In genomic region chr17:28313880-28314225, GRCm38 (mm10) we compare ENCODE assay signal across 10 mouse cellular contexts. TPM values are rescaled to one million over a fixed set of nuclear protein-coding genes. Genes with fewer than 3 reads are reported as not detected.
DNase-seq lines count a peak whose midpoint lies in the region; ATAC-seq and TF ChIP-seq lines count a peak whose summit lies in the region.
"Had no signal": no experiment of that assay in that cellular context is flagged by ENCODE, and none has a peak within 500 bp of the region (broad histone marks: within the 10 kb centered on the region; RNA-seq: fewer than 3 reads in every experiment).

No protein-coding gene starts in this region.

- DNase-seq in gastrocnemius, adult 2 months: peak; percentile 66
- no peak for DNase-seq in gastrocnemius, postnatal 14 days
- no peak for DNase-seq in CH12.LX (ENCODE audit: extremely low read depth)
- no peak for DNase-seq in liver, embryonic 13.5 days
- DNase-seq in urinary bladder, postnatal 10 days (ENCODE audit: low spot score): no peak
- no peak for DNase-seq in gastrocnemius, postnatal 25 days

- H3K27ac ChIP-seq in gastrocnemius, adult 2 months: peak overlapping the region; percentile 96
- H3K27ac ChIP-seq in CH12.LX (ENCODE audit: insufficient read depth, low read depth): no peak overlapping the region
- peak overlapping the region; percentile 85 for H3K27ac ChIP-seq in forebrain, embryonic 13.5 days
- H3K27ac ChIP-seq in liver, embryonic 13.5 days: peak overlapping the region; percentile 89

- TF ChIP-seq RAD21 in CH12.LX (IDR thresholded peaks at IDR 0.05; ENCODE audit: low read depth, low read length): no peak

- no peak for TF ChIP-seq EP300 in CH12.LX (IDR thresholded peaks at IDR 0.05; ENCODE audit: low read length)

- peaks cover 35 to 37% of the 10 kb centered on the region in 2 experiments for H3K36me3 ChIP-seq in CH12.LX (replicated peaks in 1 of 2; ENCODE audit: control insufficient read depth in 1 of 2, insufficient read depth in 1 of 2, low read length in 1 of 2)
- H3K36me3 ChIP-seq in forebrain, embryonic 13.5 days (ENCODE audit: poor library complexity, severe bottlenecking): peaks cover 30% of the 10 kb centered on the region
- H3K36me3 ChIP-seq in liver, embryonic 13.5 days: peaks cover 31% of the 10 kb centered on the region

- peak; percentile 43; the same call in 1 of the 2 replicates for ATAC-seq in forebrain, embryonic 13.5 days
- ATAC-seq in liver, embryonic 13.5 days (ENCODE audit: low read depth): peak; percentile 6
- no peak for ATAC-seq in inflammation-experienced regulatory T-cells, adult 6 months

- intact Hi-C loops in gastrocnemius, adult 2 months (cut with DNase I): no loop called here
- intact Hi-C loops in gastrocnemius, postnatal 14 days (cut with DNase I; ENCODE audit: low total_unique reads): no loop called here

- H3K9me3 ChIP-seq in CH12.LX (replicated peaks; ENCODE audit: low read length): no peaks in the 10 kb centered on the region
- no peaks in the 10 kb centered on the region for H3K9me3 ChIP-seq in forebrain, embryonic 13.5 days (replicated peaks)
- no peaks in the 10 kb centered on the region for H3K9me3 ChIP-seq in liver, embryonic 13.5 days (replicated peaks)

- 0 out of 2 replicates have a peak, but pooled peaks cover 2% of the 10 kb centered on the region for H3K79me2 ChIP-seq in CH12.LX (replicated peaks; ENCODE audit: control insufficient read depth, extremely low read depth, insufficient read depth, poor library complexity, severe bottlenecking)

- no peaks in the 10 kb centered on the region for H3K27me3 ChIP-seq in CH12.LX (replicated peaks)
- H3K27me3 ChIP-seq in forebrain, embryonic 13.5 days: no peaks in the 10 kb centered on the region
- H3K27me3 ChIP-seq in liver, embryonic 13.5 days: no peaks in the 10 kb centered on the region
- H3K27me3 ChIP-seq: Patski had no signal

- peaks cover 2 to 44% of the 10 kb centered on the region in 2 experiments; a peak in 2 of 4 replicates for H3K4me1 ChIP-seq in CH12.LX (ENCODE audit: control insufficient read depth in 1 of 2, insufficient read depth in 2 of 2)
- peaks cover 22% of the 10 kb centered on the region for H3K4me1 ChIP-seq in forebrain, embryonic 13.5 days
- H3K4me1 ChIP-seq in liver, embryonic 13.5 days (replicated peaks): peaks cover 66% of the 10 kb centered on the region

- in situ Hi-C loops in CH12.LX (cut with MboI; ENCODE audit: low pct_ligation_motif_present, low pct_unique_long_range_greater_than_20kb, low sequenced_read_pairs): loop anchor here (25.0 kb wide), 1 partner anchor 227 kb away; the partner anchor contains the start of gene Tcp11

- TF ChIP-seq CTCF in gastrocnemius, adult 2 months (IDR thresholded peaks at IDR 0.05): no peak
- no peak for TF ChIP-seq CTCF in CH12.LX (conservative IDR thresholded peaks at IDR 0.05 in 1 of 2, IDR thresholded peaks at IDR 0.05 in 1 of 2; ENCODE audit: low read depth in 2 of 2, low read length in 2 of 2)

- WGBS in forebrain, embryonic 13.5 days: 5% methylated on average over 11 of the region's 11 CpGs
- under 1% methylated on average over 11 of the region's 11 CpGs for WGBS in liver, embryonic 13.5 days (ENCODE audit: insufficient replicate concordance)

- dilution Hi-C loops in CH12.LX (cut with MboI; ENCODE audit: extremely low pct_ligation_motif_present, extremely low pct_unique_long_range_greater_than_20kb, low sequenced_read_pairs): no loop called here

- peak overlapping the region; percentile 96 for H3K9ac ChIP-seq in CH12.LX (ENCODE audit: insufficient read depth, low read depth)
- H3K9ac ChIP-seq in forebrain, embryonic 13.5 days: peak overlapping the region; percentile 93
- H3K9ac ChIP-seq in liver, embryonic 13.5 days: peak overlapping the region; percentile 92

- peak overlapping the region; percentile 95 for H3K4me3 ChIP-seq in gastrocnemius, adult 2 months
- peak overlapping the region; percentile 56 to 100 (median 85) for H3K4me3 ChIP-seq in CH12.LX (replicated peaks in 1 of 3; ENCODE audit: low read depth in 2 of 3, low read length in 2 of 3, poor library complexity in 1 of 3)
- peak overlapping the region; percentile 85 for H3K4me3 ChIP-seq in forebrain, embryonic 13.5 days
- H3K4me3 ChIP-seq in liver, embryonic 13.5 days (replicated peaks): peak overlapping the region; percentile 87

- TF ChIP-seq POLR2A in CH12.LX (IDR thresholded peaks at IDR 0.05; ENCODE audit: low read depth, low read length): no peak

- peak overlapping the region; percentile 88 for H3K4me2 ChIP-seq in CH12.LX (ENCODE audit: insufficient read depth, low read depth, poor library complexity, severe bottlenecking)
- peak overlapping the region; percentile 89 for H3K4me2 ChIP-seq in forebrain, embryonic 13.5 days
- peak overlapping the region; percentile 98 for H3K4me2 ChIP-seq in liver, embryonic 13.5 days

TF ChIP-seq in CH12.LX, 34 proteins besides CTCF, POLR2A, EP300 and RAD21 (continues in another document):
- TF ChIP-seq HCFC1 (IDR thresholded peaks at IDR 0.05; ENCODE audit: low read depth, low read length) (no peak), ZMIZ1 (IDR thresholded peaks at IDR 0.05; ENCODE audit: low read depth, low read length) (no peak), ZC3H11A (IDR thresholded peaks at IDR 0.05; ENCODE audit: low read depth, low read length) (no peak), SMC3 (IDR thresholded peaks at IDR 0.05; ENCODE audit: low read depth, low read length) (no peak), E2F4 (IDR thresholded peaks at IDR 0.05; ENCODE audit: insufficient replicate concordance, low read depth, low read length) (no peak), JUND (conservative IDR thresholded peaks at IDR 0.05; ENCODE audit: low read depth, low read length) (no peak), PAX5 (IDR thresholded peaks at IDR 0.05; ENCODE audit: low read length) (no peak), MXI1 (IDR thresholded peaks at IDR 0.05; ENCODE audit: low read depth, low read length) (peak; percentile 45; the same call in 1 of the 2 replicates), MEF2A (IDR thresholded peaks at IDR 0.05; ENCODE audit: borderline replicate concordance, low read depth, low read length) (no peak), USF2 (conservative IDR thresholded peaks at IDR 0.05; ENCODE audit: low read depth, low read length) (no peak), IRF4 (IDR thresholded peaks at IDR 0.05; ENCODE audit: low read depth, low read length) (no peak), GABPA (IDR thresholded peaks at IDR 0.05; ENCODE audit: insufficient replicate concordance, low read depth, low read length) (no peak), ETS1 (conservative IDR thresholded peaks at IDR 0.05; ENCODE audit: low read depth, low read length) (no peak), NRF1 (IDR thresholded peaks at IDR 0.05; ENCODE audit: low read depth, low read length) (0 out of 2 replicates have a peak, but pooled peaks have one; percentile 1), UBTF (IDR thresholded peaks at IDR 0.05; ENCODE audit: low read depth, low read length) (no peak), CHD1 (IDR thresholded peaks at IDR 0.05; ENCODE audit: low read depth, low read length) (0 out of 2 replicates have a peak, but pooled peaks have one; percentile 57), ZNF384 (IDR thresholded peaks at IDR 0.05; ENCODE audit: low read depth, low read length) (no peak)

RNA-seq across cellular contexts. Expression of gene Fance, which starts 0.5 kb away (rescaled TPM):
- 10 to 100 TPM in 1 of 2 experiments, 1 to 10 TPM in 1; 9.4 to 11.2 TPM for total RNA-seq in gastrocnemius, adult 2 months (2021)
- total RNA-seq in gastrocnemius, postnatal 14 days (2021): 10 to 100 TPM; 10.2 to 10.4 TPM
- 26.9 and 29.6 TPM in 2 replicates for total RNA-seq in CH12.LX (2012; rRNA removed)
- 11.4 and 17.4 TPM in 2 replicates for total RNA-seq in CH12.LX (2014; rRNA removed)
- 35.8 and 37.9 TPM in 2 replicates for polyA plus RNA-seq in CH12.LX (2012; ENCODE audit: insufficient read length, low read depth)
- 22.6 and 24.6 TPM in 2 replicates for polyA plus RNA-seq in forebrain, embryonic 13.5 days (2015; fragmentation: Nextera tagmentation; extraction: Ambion mirVana)
- polyA plus RNA-seq in liver, embryonic 13.5 days (2015; fragmentation: Nextera tagmentation; extraction: Ambion mirVana): 11.3 and 13.5 TPM in 2 replicates
- 10 to 100 TPM in 1 of 2 experiments, 1 to 10 TPM in 1; 9.2 to 11.6 TPM for total RNA-seq in gastrocnemius, postnatal 25 days (2021)
- polyA plus RNA-seq in inflammation-experienced regulatory T-cells, adult 6 months (2017; shearing (Covaris generic)): 1 to 10 TPM; 3.2 to 8.3 (median 6.6) TPM

RNA-seq across cellular contexts. Expression of gene Rpl10a, which starts 14.4 kb away (rescaled TPM):
- 100 to 1,000 TPM; 382 to 410 TPM for total RNA-seq in gastrocnemius, adult 2 months (2021)
- 100 to 1,000 TPM; 541 to 620 TPM for total RNA-seq in gastrocnemius, postnatal 14 days (2021)
- total RNA-seq in CH12.LX (2012; rRNA removed): 3,510 and 4,144 TPM in 2 replicates
- 2,222 and 3,467 TPM in 2 replicates for total RNA-seq in CH12.LX (2014; rRNA removed)
- 1,605 and 1,846 TPM in 2 replicates for polyA plus RNA-seq in CH12.LX (2012; ENCODE audit: insufficient read length, low read depth)
- polyA plus RNA-seq in forebrain, embryonic 13.5 days (2015; fragmentation: Nextera tagmentation; extraction: Ambion mirVana): 444 and 501 TPM in 2 replicates
- polyA plus RNA-seq in liver, embryonic 13.5 days (2015; fragmentation: Nextera tagmentation; extraction: Ambion mirVana): 372 and 464 TPM in 2 replicates
- total RNA-seq in gastrocnemius, postnatal 25 days (2021): 100 to 1,000 TPM; 364 to 390 TPM
- polyA plus RNA-seq in inflammation-experienced regulatory T-cells, adult 6 months (2017; shearing (Covaris generic)): 100 to 1,000 TPM; 514 to 941 (median 691) TPM

RNA-seq across cellular contexts. Expression of gene Tead3, which starts 36.8 kb away (rescaled TPM):
- total RNA-seq in gastrocnemius, adult 2 months (2021): 1 to 10 TPM; 6.9 to 7.4 TPM
- total RNA-seq in gastrocnemius, postnatal 14 days (2021): 10 to 100 TPM in 1 of 2 experiments, 1 to 10 TPM in 1; 9.3 to 11.5 TPM
- total RNA-seq in CH12.LX (2012; rRNA removed): 0.17 and 0.42 TPM in 2 replicates
- not detected in 2 replicates for total RNA-seq in CH12.LX (2014; rRNA removed)
- polyA plus RNA-seq in CH12.LX (2012; ENCODE audit: insufficient read length, low read depth): 0.08 TPM in 1 of 2 replicates, not detected in the other
- 2.4 and 2.8 TPM in 2 replicates for polyA plus RNA-seq in forebrain, embryonic 13.5 days (2015; fragmentation: Nextera tagmentation; extraction: Ambion mirVana)
- 0.76 and 0.96 TPM in 2 replicates for polyA plus RNA-seq in liver, embryonic 13.5 days (2015; fragmentation: Nextera tagmentation; extraction: Ambion mirVana)
- 1 to 10 TPM; 6.9 to 8.8 TPM for total RNA-seq in gastrocnemius, postnatal 25 days (2021)
- not detected for polyA plus RNA-seq in inflammation-experienced regulatory T-cells, adult 6 months (2017; shearing (Covaris generic))

RNA-seq across cellular contexts. Expression of gene Tulp1, which starts 51.2 kb away (rescaled TPM):
- not detected for total RNA-seq in gastrocnemius, adult 2 months (2021)
- total RNA-seq in gastrocnemius, postnatal 14 days (2021): not detected
- total RNA-seq in CH12.LX (2012; rRNA removed): 0.17 TPM in 1 of 2 replicates, not detected in the other
- not detected in 2 replicates for total RNA-seq in CH12.LX (2014; rRNA removed)
- polyA plus RNA-seq in CH12.LX (2012; ENCODE audit: insufficient read length, low read depth): not detected in 2 replicates
- 1.4 and 1.7 TPM in 2 replicates for polyA plus RNA-seq in forebrain, embryonic 13.5 days (2015; fragmentation: Nextera tagmentation; extraction: Ambion mirVana)
- 0.52 and 1.3 TPM in 2 replicates for polyA plus RNA-seq in liver, embryonic 13.5 days (2015; fragmentation: Nextera tagmentation; extraction: Ambion mirVana)
- not detected for total RNA-seq in gastrocnemius, postnatal 25 days (2021)
- under 1 TPM in 2 of 3 experiments, not detected in 1; 0.24 to 0.39 TPM for polyA plus RNA-seq in inflammation-experienced regulatory T-cells, adult 6 months (2017; shearing (Covaris generic))
- total RNA-seq: left cerebral cortex, postnatal 25 days had no signal
- polyA plus RNA-seq: Patski had no signal

Comparison
In these comparisons a context has a peak if more than half of its experiments do, and no peak if none do; other contexts are left out.
1. RNA of gene Tead3, which starts 36.8 kb away (total RNA-seq): 9.3 to 11.5 TPM in gastrocnemius, postnatal 14 days, 6.9 to 8.8 TPM in gastrocnemius, postnatal 25 days and 6.9 to 7.4 TPM in gastrocnemius, adult 2 months; 0.17 to 0.42 TPM in CH12.LX; every median in the first group is over 4 times any median in the second.
2. Peak in every context shown above with its lines, with median percentiles within 50 percentile points of each other: H3K4me3 ChIP-seq, H3K4me2 ChIP-seq and H3K9ac ChIP-seq.